Mouse (Mus musculus): ENCODE results near the gene Rasal2. TPM values are rescaled to one million over a fixed set of nuclear protein-coding genes. Genes with fewer than 3 reads are reported as not detected.

Gene Rasal2
- total and polyA plus RNA-seq, 3 experiments = 1.5 to 2.6 (median 1.7) TPM

- H3K9ac ChIP-seq (ENCODE audit: insufficient read depth, low read depth) = no peak overlapping the region
- no peaks in the 10 kb centered on the region for H3K27me3 ChIP-seq (replicated peaks)
- DNase-seq (ENCODE audit: extremely low read depth) = peak; percentile 75
- no peaks in the 10 kb centered on the region for H3K79me2 ChIP-seq (replicated peaks; ENCODE audit: control insufficient read depth, extremely low read depth, insufficient read depth, poor library complexity, severe bottlenecking)
- in situ Hi-C loops (cut with MboI; ENCODE audit: low pct_ligation_motif_present, low pct_unique_long_range_greater_than_20kb, low sequenced_read_pairs) (loop anchor here (10.0 kb wide), 1 partner anchor 361 kb away; no protein-coding TSS in a partner anchor), dilution Hi-C loops (cut with MboI; ENCODE audit: extremely low pct_ligation_motif_present, extremely low pct_unique_long_range_greater_than_20kb, low sequenced_read_pairs) (no loop called here)
- H3K9me3 ChIP-seq (replicated peaks; ENCODE audit: low read length) = no peaks in the 10 kb centered on the region
- no peak overlapping the region for H3K4me3 ChIP-seq (replicated peaks in 1 of 3; ENCODE audit: low read depth in 2 of 3, low read length in 2 of 3, poor library complexity in 1 of 3)
- TF ChIP-seq IRF4 (IDR thresholded peaks at IDR 0.05; ENCODE audit: low read depth, low read length) (peak; percentile 61), PAX5 (IDR thresholded peaks at IDR 0.05; ENCODE audit: low read length) (no peak), TBP (conservative IDR thresholded peaks at IDR 0.05; ENCODE audit: low read depth, low read length) (peak; percentile 98), ELF1 (IDR thresholded peaks at IDR 0.05; ENCODE audit: low read depth, low read length) (0 out of 2 replicates have a peak, but pooled peaks have one; percentile 40), E2F4 (IDR thresholded peaks at IDR 0.05; ENCODE audit: insufficient replicate concordance, low read depth, low read length) (0 out of 2 replicates have a peak, but pooled peaks have one; percentile 44), BHLHE40 (IDR thresholded peaks at IDR 0.05; ENCODE audit: low read depth, low read length) (no peak)
- no peak overlapping the region for H3K27ac ChIP-seq (ENCODE audit: insufficient read depth, low read depth)
- H3K4me2 ChIP-seq (ENCODE audit: insufficient read depth, low read depth, poor library complexity, severe bottlenecking) = no peak overlapping the region
- no peaks in the 10 kb centered on the region for H3K36me3 ChIP-seq (replicated peaks in 1 of 2; ENCODE audit: control insufficient read depth in 1 of 2, insufficient read depth in 1 of 2, low read length in 1 of 2)
- peaks cover 6 to 49% of the 10 kb centered on the region in 2 experiments; a peak in 3 of 4 replicates for H3K4me1 ChIP-seq (ENCODE audit: control insufficient read depth in 1 of 2, insufficient read depth in 2 of 2)
Measured at GRCm38 (mm10) chr1:157445398-157445910, 33.1 kb upstream of the Rasal2 start.

- Histone ChIP-seq H3K27me3 (replicated peaks) (no peaks in the 10 kb centered on the region), H3K79me2 (replicated peaks; ENCODE audit: control insufficient read depth, extremely low read depth, insufficient read depth, poor library complexity, severe bottlenecking) (no peaks in the 10 kb centered on the region), H3K36me3 (replicated peaks in 1 of 2; ENCODE audit: control insufficient read depth in 1 of 2, insufficient read depth in 1 of 2, low read length in 1 of 2) (no peaks in the 10 kb centered on the region), H3K9ac (ENCODE audit: insufficient read depth, low read depth) (no peak overlapping the region), H3K27ac (ENCODE audit: insufficient read depth, low read depth) (no peak overlapping the region), H3K9me3 (replicated peaks; ENCODE audit: low read length) (no peaks in the 10 kb centered on the region), H3K4me1 (ENCODE audit: control insufficient read depth in 1 of 2, insufficient read depth in 2 of 2) (peaks cover 6 to 49% of the 10 kb centered on the region in 2 experiments; a peak in 3 of 4 replicates), H3K4me2 (ENCODE audit: insufficient read depth, low read depth, poor library complexity, severe bottlenecking) (no peak overlapping the region), H3K4me3 (replicated peaks in 1 of 3; ENCODE audit: low read depth in 2 of 3, low read length in 2 of 3, poor library complexity in 1 of 3) (no peak overlapping the region)
- no peak for TF ChIP-seq MYC (IDR thresholded peaks at IDR 0.05; ENCODE audit: low read depth, low read length)
- no peak for TF ChIP-seq USF1 (IDR thresholded peaks at IDR 0.05; ENCODE audit: low read depth, low read length)
- no peak for TF ChIP-seq RCOR1 (conservative IDR thresholded peaks at IDR 0.05; ENCODE audit: low read depth, low read length)
- TF ChIP-seq SIN3A (IDR thresholded peaks at IDR 0.05; ENCODE audit: low read length) = no peak
- TF ChIP-seq UBTF (IDR thresholded peaks at IDR 0.05; ENCODE audit: low read depth, low read length) = no peak
- no peak for TF ChIP-seq JUND (conservative IDR thresholded peaks at IDR 0.05; ENCODE audit: low read depth, low read length)
- TF ChIP-seq NELFE (IDR thresholded peaks at IDR 0.05; ENCODE audit: low read depth, low read length) = no peak
- TF ChIP-seq CHD2 (IDR thresholded peaks at IDR 0.05; ENCODE audit: low read length) = no peak
- TF ChIP-seq ZNF384 (IDR thresholded peaks at IDR 0.05; ENCODE audit: low read depth, low read length) = no peak
- no peak for TF ChIP-seq TBP (conservative IDR thresholded peaks at IDR 0.05; ENCODE audit: low read depth, low read length)
- TF ChIP-seq ZMIZ1 (IDR thresholded peaks at IDR 0.05; ENCODE audit: low read depth, low read length) = no peak
- no peak for TF ChIP-seq PAX5 (IDR thresholded peaks at IDR 0.05; ENCODE audit: low read length)
- no peak for TF ChIP-seq CHD1 (IDR thresholded peaks at IDR 0.05; ENCODE audit: low read depth, low read length)
- in situ Hi-C loops (cut with MboI; ENCODE audit: low pct_ligation_motif_present, low pct_unique_long_range_greater_than_20kb, low sequenced_read_pairs) (loop anchor here (10.0 kb wide), 1 partner anchor 360 kb away; no protein-coding TSS in a partner anchor), dilution Hi-C loops (cut with MboI; ENCODE audit: extremely low pct_ligation_motif_present, extremely low pct_unique_long_range_greater_than_20kb, low sequenced_read_pairs) (no loop called here)
- peak; percentile 34 for DNase-seq (ENCODE audit: extremely low read depth)
Measured at GRCm38 (mm10) chr1:157444632-157445300, 32.4 kb upstream of the Rasal2 start.

Measured in CH12.LX (cell line).